Mouse (Mus musculus): ENCODE measurements around the gene Tdrd3.

The Tdrd3 gene

GRCm38 (mm10) chr14:87566211-87566610 lies 149.8 kb downstream of the Tdrd3 start:
- no peak for DNase-seq (ENCODE audit: low read depth, low spot score)

- DNase-seq (ENCODE audit: low read depth, low spot score), result no peak
These were observed 150.6 kb downstream of the Tdrd3 start for GRCm38 (mm10) chr14:87567034-87567461.

- no peak for DNase-seq (ENCODE audit: low read depth, low spot score)
These were observed 151.4 kb downstream of the Tdrd3 start for GRCm38 (mm10) chr14:87567626-87568446.

GRCm38 (mm10) chr14:87568447-87568908 lies 152.0 kb downstream of the Tdrd3 start:
- DNase-seq (ENCODE audit: low read depth, low spot score), result no peak

- DNase-seq (ENCODE audit: low read depth, low spot score), result no peak
These were observed 153.0 kb downstream of the Tdrd3 start for GRCm38 (mm10) chr14:87569471-87569870.

GRCm38 (mm10) chr14:87572453-87572852 lies 156.0 kb downstream of the Tdrd3 start:
- no peak for DNase-seq (ENCODE audit: low read depth, low spot score)

GRCm38 (mm10) chr14:87582610-87583009 lies 166.2 kb downstream of the Tdrd3 start:
- DNase-seq (ENCODE audit: low read depth, low spot score), result no peak
